Mouse (Mus musculus) yolk sac, embryonic 10.5 days (tissue): Measurements from ENCODE around the gene Supt7l.
A peak's percentile ranks its signal among the peaks of the same experiment; 100 is the strongest.
"Not testable (repeated sequence)": the region's sequence is repeated elsewhere in the genome, so short reads cannot be mapped to it uniquely, and the experiment has no call there.

Experiments used
- DNase-seq: peaks from one replicate; pipeline ENCODE4 v3.0.0-alpha.2; 2017; ENCODE audit warnings: low spot score

Supt7l gene

DNA sequence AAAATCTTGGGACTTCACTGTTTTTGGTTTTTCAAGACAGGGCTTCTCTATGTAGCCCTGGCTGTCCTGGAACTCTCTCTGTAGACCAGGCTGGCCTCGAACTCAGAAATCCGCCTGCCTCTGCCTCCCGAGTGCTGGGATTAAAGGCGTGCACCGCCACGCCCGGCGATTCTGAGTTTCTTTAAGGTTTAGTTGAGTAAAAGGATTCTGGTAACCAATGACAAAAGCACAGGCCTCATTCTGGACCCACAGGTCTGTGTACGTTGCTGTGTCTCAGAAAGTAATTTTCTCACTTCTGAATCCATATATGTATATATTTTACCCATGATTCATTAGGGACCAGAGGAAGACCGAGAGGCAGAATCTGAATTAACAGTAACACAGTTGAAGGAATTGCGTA lies at the start of gene Supt7l:
Supt7l (minus strand) TSS at position 101 of the 400 bp plus-strand sequence.
- DNase-seq: not testable (repeated sequence)

DNA sequence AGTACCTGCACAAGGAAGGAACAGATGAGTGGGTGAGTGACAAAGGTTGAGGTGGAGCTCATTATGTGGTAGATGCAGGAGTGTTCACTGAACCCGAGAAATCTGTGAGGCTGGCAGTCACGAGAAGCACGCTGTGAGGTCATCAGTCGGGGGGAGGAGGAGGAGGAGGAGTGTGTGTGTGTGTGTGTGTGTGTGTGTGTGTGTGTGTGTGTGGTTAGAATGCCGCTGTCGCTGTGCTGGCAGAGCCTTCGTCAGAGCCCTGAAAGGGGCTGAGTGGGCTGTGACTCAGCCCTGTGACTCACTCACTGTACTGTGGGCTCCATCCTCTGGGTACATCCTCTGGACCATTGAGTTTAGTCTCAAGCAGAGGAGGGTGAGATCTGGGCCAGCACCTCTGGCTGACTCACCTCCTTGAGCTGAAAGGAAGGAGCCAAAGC lies 49.0 kb upstream of the Supt7l start:
- DNase-seq: no peak

DNA sequence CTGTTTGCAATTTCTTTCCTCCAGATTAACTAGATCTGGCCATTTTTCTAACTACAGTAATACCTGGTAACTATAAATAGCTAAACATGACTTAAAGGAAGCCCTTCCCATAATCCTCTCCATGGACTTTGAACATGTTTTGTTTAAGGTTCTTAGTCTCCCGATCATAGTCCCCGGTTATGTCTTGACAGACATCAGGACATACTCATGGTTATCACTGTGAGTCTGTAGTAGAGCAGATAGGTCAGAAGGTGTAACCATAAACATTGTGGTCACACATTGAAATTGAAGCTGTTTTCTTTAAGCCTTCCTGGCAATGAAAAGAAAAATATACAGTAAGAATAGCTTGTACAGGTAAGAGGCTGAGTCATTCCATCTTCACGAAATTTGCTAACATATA lies 46.1 kb upstream of the Supt7l start:
- DNase-seq: no peak

DNA sequence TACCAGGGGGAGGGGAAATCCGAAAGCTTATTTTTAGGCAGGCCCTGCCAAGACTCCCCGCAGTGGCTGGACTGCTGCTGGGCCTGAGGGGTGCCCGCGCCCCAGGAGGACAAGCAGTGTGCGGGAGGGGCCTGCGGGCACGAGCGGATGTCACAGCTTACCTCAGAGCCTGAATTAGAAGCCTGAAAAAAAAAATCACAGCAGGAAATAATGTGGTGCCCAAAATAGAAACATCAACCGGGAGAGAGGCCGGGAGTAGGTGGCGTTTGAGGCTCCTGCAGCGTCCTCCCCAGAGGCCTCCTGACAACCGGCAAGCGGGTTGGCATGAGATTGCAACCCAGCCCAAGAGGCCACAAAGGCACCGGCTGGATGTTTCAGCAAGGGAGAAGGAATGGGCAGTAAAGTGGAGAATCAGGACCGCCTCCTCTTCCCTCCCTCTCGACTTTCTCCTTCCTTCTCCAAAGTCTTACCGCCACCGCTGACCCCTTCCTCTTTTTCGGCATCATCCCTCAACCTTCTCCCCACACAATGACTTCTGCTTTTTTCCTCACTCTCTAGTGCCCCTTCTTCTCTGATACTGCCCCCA lies 43.5 kb upstream of the Supt7l start:
- DNase-seq: no peak

- DNase-seq: no peak
Observed at GRCm38 (mm10) chr5:31567951-31568657, 40.5 kb upstream of the Supt7l start.

DNA sequence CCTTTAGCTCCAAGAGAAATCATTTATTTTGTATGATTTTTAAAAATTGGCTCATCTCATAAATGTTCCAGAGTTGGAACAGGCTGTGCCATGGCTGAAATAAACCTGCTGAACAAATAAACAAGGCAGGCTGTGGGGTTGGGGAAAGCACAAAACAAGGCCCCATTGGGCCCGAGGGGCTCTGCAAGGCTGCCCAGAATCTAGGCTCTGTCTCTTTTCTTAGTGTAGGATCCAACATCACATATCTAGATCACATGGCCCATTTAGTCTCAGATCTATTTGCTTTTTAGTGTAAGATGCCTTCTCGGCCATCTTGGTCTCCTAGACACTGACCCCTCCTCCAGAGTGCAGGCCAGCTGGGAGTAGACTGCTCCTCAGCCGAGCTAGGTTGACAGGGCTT lies 38.9 kb upstream of the Supt7l start:
- DNase-seq: no peak

DNA sequence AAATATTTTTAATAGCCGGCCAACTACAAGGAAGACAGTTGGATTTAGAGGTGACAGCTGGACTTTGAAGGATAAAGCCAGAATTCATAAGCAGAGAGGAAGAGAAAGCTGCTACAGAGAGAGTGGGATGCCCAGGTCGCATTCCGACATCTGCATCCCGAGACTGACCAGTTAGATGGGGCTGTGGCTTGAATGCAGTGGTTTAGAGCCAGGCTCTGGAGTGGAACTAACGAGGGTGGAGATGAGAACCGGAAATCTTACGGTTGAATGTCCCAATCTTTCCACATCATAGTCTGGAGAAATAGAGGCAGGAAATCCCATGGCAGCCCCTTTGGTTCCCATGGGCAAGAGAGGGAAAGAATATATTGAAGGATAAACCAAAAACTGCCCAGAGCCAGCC lies 38.4 kb upstream of the Supt7l start:
- no peak for DNase-seq

DNA sequence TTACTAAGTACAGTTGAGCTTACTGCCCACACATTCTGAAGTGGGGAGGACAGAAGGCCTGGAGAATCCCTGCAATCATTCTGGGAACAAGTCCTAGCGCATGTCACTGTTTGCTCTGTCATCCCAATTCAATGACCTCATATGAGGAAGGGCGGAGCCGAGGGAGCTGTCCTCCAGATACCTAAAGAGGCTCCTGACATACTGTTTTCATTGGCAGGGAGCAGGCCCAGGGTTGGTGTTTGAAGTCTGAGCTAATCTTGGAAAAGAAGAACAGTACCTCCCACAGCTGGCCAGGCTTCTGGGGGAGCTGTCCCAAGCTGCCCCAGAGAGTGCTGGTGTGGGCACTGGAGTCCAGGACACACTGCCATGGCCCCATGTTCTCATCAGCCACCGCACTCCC lies 37.4 kb upstream of the Supt7l start:
- DNase-seq: no peak

DNA sequence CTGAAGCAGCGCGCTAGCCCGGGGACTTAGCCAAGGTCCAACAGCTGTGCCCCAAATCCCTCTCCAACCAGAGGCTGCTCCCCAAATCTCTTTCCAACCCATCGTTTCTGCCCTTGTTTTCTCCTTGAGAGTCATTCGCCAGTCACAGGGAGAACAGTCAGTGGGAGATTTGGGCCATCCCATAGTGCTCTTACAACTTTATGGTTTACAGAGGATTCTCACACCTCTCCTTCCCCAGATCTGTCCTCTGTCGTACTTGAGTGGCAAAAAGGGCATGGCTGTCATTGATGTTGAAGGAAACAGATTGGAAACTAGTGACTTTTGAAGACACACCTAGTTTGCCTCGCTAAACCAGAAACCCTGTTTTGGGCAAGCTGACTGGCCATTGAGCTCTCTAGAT lies 36.3 kb upstream of the Supt7l start:
- no peak for DNase-seq

GRCm38 (mm10) chr5:31563496-31563895 lies 35.9 kb upstream of the Supt7l start:
- DNase-seq: peak; percentile 70

DNA sequence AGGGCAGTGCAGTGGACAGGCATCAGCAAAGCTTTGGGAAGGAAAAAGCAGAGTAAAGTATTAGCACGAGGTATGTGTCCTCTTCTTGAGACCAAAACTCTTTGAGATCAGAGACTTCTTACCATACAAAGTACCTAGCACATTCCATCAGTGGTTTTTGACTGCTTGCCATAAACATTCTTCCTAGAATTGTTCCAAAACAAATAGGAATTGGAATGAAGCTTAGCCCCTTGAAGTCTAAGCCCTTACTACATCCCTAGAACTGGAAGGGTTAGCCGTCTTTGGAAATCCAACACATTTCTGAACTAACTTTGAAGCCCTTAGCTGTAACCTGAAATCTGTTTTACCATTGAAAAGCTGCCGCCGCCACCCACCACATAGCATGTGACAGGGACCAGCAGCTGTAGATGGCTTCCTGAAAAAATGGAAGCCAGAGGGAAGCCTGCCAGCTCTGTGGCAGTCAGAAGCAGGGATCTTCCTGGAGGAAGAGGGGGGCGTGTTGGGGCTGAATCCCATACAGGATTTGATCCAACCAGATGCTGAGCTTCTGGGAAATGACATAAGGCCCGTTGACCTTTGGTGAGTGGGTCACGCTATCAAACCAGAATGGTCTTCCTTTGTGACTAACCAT lies 34.5 kb upstream of the Supt7l start:
- no peak for DNase-seq

GRCm38 (mm10) chr5:31560352-31560751 lies 32.7 kb upstream of the Supt7l start:
- no peak for DNase-seq

- DNase-seq: no peak
Observed at GRCm38 (mm10) chr5:31559401-31559800, 31.8 kb upstream of the Supt7l start.

DNA sequence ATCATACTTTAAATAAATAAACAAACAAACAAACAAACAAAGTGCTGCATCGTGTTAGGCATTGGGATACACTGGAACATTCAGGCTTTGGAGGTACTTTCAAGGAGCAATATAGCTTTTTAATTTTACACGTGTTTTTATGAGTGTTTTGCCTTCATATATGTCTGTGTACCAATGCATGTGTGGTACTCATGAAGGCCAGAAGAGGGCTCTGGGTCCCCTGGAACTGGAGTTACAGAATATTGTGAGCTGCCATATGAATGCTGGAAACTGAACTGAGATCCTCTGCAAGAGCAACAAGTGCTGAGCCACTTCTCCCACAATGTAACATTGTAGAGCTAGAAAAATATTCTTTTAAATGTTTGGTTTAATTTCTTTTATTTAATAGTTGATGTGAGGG lies 7.6 kb upstream of the Supt7l start:
- DNase-seq: no peak

- no peak for DNase-seq
Observed at GRCm38 (mm10) chr5:31528560-31528959, 953 bp upstream of the Supt7l start.

DNA sequence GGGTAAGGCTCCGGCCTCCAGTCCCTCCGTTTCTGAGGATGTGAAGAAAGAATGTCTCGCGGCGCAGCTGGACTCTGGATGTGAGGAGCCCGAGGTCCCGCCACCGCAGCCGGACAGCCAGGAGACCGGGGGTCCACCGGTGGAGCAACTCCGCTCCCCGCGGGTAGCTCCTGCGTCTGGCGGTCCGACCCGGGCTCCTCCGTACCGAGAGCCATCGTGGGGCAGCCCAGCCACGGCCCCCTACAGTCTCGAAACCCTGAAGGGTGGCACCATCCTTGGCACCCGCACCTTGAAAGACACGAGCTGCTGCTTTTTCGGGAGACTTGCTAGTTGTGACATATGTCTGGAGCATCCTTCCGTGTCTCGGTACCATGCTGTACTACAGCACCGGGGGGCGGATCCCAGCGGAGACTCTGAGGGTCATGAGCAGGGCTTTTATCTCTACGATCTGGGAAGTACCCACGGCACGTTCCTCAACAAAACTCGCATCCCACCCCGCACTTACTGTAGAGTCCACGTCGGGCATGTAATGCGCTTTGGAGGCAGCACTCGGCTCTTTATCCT lies 408 bp downstream of the Supt7l start:
- DNase-seq: no peak

GRCm38 (mm10) chr5:31526354-31527116 lies 1.1 kb downstream of the Supt7l start, which contains the start of gene Slc4a1ap:
Gene Slc4a1ap (plus strand): TSS chr5:31526995.
- DNase-seq: peak; percentile 88

DNA sequence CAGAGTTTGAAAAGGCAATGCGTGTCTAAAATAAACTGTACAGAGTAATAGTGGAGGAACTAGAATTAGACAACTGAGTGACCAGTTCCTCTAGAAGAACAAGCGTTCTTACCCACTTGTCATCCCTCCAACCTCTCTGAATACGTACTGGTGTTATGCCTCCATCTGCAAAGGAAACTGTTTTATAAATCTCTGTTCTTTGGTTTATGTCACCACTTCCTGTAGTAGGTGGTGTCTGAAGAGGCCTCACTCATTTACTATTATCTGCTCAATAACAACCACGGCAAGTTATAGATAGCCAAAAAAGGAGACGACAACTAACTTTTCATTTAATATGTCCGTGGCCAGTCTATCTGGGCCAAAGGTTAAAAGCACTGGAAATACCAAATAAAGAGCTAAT lies 7.1 kb downstream of the Supt7l start:
- DNase-seq: no peak

GRCm38 (mm10) chr5:31512481-31512880 lies 15.1 kb downstream of the Supt7l start:
- no peak for DNase-seq

GRCm38 (mm10) chr5:31504843-31505242 lies 22.8 kb downstream of the Supt7l start:
- peak; percentile 35 for DNase-seq

- DNase-seq: peak; percentile 87
Observed at GRCm38 (mm10) chr5:31494513-31495297, 32.9 kb downstream of the Supt7l start, which contains the start of gene Gpn1. Gene Gpn1 (plus strand): TSS chr5:31494741.
